Mouse (Mus musculus) bone marrow, adult 2 months (tissue): Measurements from ENCODE around the gene Acp6. TPM values are rescaled to one million over a fixed set of nuclear protein-coding genes. Genes with fewer than 3 reads are reported as not detected.

Experiments
- H3K27ac ChIP-seq: fragments of 200-500 bp; 2 replicates; pipeline ENCODE4 v1.5.1; 2012; ENCODE audit warnings: low read depth, mild to moderate bottlenecking, control low read depth, inconsistent platforms, low read length; ENCODE audit not compliant: control insufficient read depth, poor library complexity, insufficient read depth
- H3K4me1 ChIP-seq: fragments of 200-500 bp; 2 replicates; pipeline ENCODE4 v1.6.1; 2011; ENCODE audit warnings: low read length; ENCODE audit not compliant: control insufficient read depth, insufficient read depth
- H3K4me3 ChIP-seq: fragments of 200-500 bp; replicated peaks from 2 replicates; pipeline ENCODE3; 2011; ENCODE audit warnings: mild to moderate bottlenecking, low read depth, low read length, control low read depth; ENCODE audit not compliant: control insufficient read depth
- CTCF ChIP-seq: fragments of 200-500 bp; IDR thresholded peaks from 2 replicates; pipeline ENCODE4 v1.5.1; 2011; ENCODE audit warnings: low read length, control low read depth; ENCODE audit not compliant: control insufficient read depth, insufficient read depth
- POLR2A ChIP-seq: fragments of 200-500 bp; IDR thresholded peaks from 2 replicates; pipeline ENCODE4 v1.6.1; 2011; ENCODE audit warnings: low read depth, mild to moderate bottlenecking, control low read depth, low read length, borderline replicate concordance; ENCODE audit not compliant: control insufficient read depth
- WGBS: fragments of 180-500 bp; shearing (Covaris S2); methylation state at CpG from one replicate; pipeline ENCODE4 v1.1.7; 2018; 5-methylcytosine and 5-hydroxymethylcytosine counted together
- polyA plus RNA-seq: library from polyadenylated mRNA; stranded (reverse); fragments of >200 nt; gene quantifications from 2 replicates; pipeline ENCODE4 v1.2.4, GENCODE M21; 2011; ENCODE audit warnings: low replicate concordance; ENCODE audit not compliant: missing spikeins, insufficient read depth, insufficient read length

The Acp6 gene
- polyA plus RNA-seq, 1 experiment: 16.0 TPM

DNA sequence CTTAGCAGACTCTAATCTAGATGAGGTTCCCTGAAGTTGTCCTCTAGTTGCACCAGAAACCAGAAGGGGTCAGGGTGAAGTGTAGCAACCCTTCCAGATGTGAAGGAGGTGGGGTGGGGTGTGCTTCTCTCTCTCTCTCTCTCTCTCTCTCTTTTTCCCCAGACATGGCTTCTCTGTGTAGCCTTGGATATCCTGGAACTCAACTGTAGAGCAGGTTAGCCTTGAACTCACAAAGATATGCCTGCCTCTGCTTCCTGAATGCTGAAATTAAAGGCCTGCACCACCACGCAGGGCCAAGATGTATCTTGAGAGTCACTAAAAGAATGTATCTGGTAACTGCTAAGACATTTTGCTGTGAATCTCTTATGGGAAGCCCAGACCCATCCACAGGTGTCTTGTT, 1.3 kb upstream of the Acp6 start:
- Histone ChIP-seq H3K4me3 (no peak overlapping the region), H3K4me1 (no peaks in the 10 kb centered on the region), H3K27ac (no peak overlapping the region)
- no peak for TF ChIP-seq CTCF
- no peak for TF ChIP-seq POLR2A
- 86% methylated on average over 1 of the region's 1 CpGs for WGBS

DNA sequence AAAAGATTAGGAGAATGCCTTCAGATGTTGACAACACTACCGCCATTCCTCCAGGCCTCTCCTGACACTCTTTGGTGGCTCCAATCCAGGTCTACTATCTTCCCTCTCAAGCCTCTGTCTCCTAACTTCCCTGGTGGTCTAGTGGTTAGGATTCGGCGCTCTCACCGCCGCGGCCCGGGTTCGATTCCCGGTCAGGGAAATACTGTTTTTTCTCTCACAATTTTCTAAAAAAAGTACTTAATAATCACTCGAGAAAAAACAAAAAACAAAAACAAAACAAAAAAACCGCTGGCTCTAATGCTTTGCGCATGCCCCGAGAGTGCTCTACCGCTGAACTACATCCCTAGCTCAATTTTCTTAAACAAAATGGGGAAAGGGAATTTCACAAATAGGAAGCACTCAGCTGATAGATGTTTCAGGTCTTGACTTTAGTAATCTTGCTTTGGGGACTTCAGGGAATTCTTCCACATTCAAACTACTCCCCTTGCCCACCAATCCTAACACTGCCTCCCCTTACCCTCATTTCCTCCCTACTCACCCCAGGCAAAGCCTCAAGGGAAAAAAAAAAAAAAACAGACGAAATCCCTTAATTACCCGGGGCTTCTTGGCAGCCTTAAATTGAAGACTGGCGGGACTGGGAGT, 498 bp upstream of the Acp6 start:
- Histone ChIP-seq H3K4me1 (no peaks in the 10 kb centered on the region), H3K27ac (no peak overlapping the region), H3K4me3 (peak overlapping the region; percentile 73)
- TF ChIP-seq CTCF (no peak), POLR2A (no peak)
- 2% methylated on average over 17 of the region's 17 CpGs for WGBS

DNA sequence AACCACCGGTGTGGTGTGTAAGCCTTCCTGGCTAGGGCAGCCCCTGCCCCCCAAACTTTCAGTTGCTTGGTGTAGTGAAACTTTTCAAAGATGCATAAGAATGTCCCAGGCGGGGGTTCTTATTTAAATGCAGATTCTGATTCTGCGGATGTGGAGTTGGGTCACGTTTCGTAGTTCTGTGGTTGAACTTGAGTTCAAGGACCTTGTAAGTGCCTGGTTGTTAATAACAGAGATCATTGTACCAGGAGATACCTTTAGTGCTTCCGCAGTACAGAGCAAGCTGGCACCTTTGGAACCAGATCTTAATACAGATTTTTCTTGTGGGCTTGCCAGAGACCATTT, 903 bp downstream of the Acp6 start:
- Histone ChIP-seq H3K27ac (no peak overlapping the region; the same call in 1 of the 2 replicates), H3K4me3 (peak overlapping the region; percentile 73), H3K4me1 (no peaks in the 10 kb centered on the region)
- 6% methylated on average over 6 of the region's 6 CpGs for WGBS
- TF ChIP-seq CTCF: no peak
- TF ChIP-seq POLR2A: no peak

DNA sequence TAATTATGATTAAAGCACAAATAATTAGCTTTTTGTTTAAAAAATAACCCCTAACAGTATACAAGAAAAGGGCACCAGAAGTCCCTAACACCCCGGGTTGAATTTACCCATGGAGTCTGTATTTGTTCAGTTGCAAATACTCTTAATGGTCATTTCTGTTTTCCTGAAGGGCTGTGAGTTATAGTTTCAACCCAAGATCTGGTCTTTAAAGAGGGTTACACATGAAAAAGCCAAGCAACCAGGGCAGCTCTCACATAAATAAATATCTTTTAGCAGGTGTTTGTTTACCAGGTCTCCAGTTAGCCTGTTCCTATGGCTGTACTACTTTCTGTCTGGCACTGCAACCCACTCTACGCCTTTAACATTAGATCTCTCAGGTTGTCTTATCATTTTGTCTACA, 1.4 kb downstream of the Acp6 start:
- TF ChIP-seq CTCF (no peak), POLR2A (no peak)
- WGBS: 59% methylated on average over 2 of the region's 2 CpGs
- Histone ChIP-seq H3K4me3 (no peak overlapping the region), H3K4me1 (no peaks in the 10 kb centered on the region), H3K27ac (no peak overlapping the region)

DNA sequence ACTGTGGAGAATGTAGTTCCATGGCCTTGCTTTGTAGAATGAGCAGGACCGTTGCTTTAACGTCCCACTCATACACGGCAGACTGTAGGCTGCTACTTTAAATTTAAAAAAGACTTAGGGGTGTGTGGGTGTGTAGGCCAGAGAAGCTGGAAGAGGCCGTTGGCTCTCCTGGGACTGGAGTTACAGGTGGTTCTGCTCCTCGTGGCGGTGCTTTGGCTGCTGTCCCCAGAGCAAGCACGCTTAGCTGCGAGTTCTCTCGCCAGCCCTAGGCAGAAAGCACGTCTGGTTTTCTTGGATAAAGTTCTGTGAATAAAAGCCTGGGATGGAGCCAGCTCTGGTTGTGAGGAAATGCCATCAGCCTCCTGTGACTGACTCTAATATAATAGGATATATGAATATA, 2.3 kb downstream of the Acp6 start:
- H3K4me3 ChIP-seq: no peak overlapping the region
- no peak overlapping the region for H3K27ac ChIP-seq
- H3K4me1 ChIP-seq: no peaks in the 10 kb centered on the region
- WGBS: 56% methylated on average over 10 of the region's 10 CpGs
- TF ChIP-seq POLR2A (no peak), CTCF (no peak)

GRCm38 (mm10) chr3:97161773-97162172, 3.2 kb downstream of the Acp6 start:
- 55% methylated on average over 4 of the region's 4 CpGs for WGBS
- Histone ChIP-seq H3K4me1 (no peaks in the 10 kb centered on the region), H3K4me3 (no peak overlapping the region), H3K27ac (no peak overlapping the region)
- TF ChIP-seq CTCF (no peak), POLR2A (no peak)

GRCm38 (mm10) chr3:97164477-97164876, 5.9 kb downstream of the Acp6 start:
- WGBS: 55% methylated on average over 4 of the region's 4 CpGs
- no peak overlapping the region for H3K27ac ChIP-seq
- H3K4me1 ChIP-seq: no peaks in the 10 kb centered on the region
- no peak for TF ChIP-seq POLR2A
- no peak for TF ChIP-seq CTCF
- H3K4me3 ChIP-seq: no peak overlapping the region

DNA sequence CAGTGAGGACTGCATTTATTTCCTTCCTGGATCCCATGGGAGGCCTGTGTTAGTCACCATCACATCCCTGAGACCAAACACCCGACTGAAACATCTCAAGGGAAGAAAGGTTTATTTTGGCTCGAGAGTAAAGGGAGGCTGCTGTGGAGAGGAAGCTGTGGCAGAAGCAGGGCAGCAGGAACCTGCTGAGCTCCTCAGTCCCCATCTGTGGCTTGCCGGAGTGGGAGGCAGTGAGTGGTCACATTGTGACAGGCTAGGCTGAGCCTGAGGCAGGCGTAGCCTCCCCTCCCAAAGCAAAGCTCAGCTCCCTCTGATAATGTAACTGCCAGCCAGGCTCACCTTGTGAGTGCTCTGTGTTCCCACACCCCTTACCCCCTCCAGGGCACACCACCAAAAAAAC, 8.5 kb downstream of the Acp6 start:
- TF ChIP-seq CTCF: no peak
- no peak for TF ChIP-seq POLR2A
- no peak overlapping the region for H3K4me3 ChIP-seq
- WGBS: 42% methylated on average over 4 of the region's 4 CpGs

DNA sequence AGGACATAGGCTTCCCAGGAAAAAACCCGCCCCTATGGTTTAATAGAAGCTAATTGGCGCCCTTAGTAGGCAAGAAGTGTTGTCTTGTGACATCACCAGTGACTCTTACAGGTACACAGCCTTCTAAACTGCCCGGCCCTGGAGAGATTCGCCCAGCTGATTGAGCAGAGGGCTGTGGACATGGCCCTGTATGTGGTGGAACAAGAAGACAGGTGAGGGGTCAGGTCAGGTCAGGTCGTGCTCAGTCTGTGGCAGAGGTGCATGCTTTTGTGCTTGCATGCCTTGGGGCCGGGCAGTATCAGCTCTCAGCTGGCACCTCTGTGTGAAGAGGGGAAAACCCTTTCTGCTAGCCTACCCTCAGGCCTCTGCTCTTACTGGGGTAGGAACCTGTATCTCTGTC, 13.0 kb downstream of the Acp6 start:
- H3K27ac ChIP-seq: no peak overlapping the region
- TF ChIP-seq POLR2A (no peak), CTCF (no peak)
- H3K4me1 ChIP-seq: no peaks in the 10 kb centered on the region
- no peak overlapping the region for H3K4me3 ChIP-seq
- 85% methylated on average over 6 of the region's 6 CpGs for WGBS

More for the DNA sequence above, 8.5 kb downstream of the Acp6 start:
- no peak overlapping the region for H3K27ac ChIP-seq
- no peaks in the 10 kb centered on the region for H3K4me1 ChIP-seq

- no peak overlapping the region for H3K27ac ChIP-seq
- no peak overlapping the region for H3K4me3 ChIP-seq
- 81% methylated on average over 9 of the region's 9 CpGs for WGBS
- H3K4me1 ChIP-seq: no peaks in the 10 kb centered on the region
- TF ChIP-seq CTCF (no peak), POLR2A (no peak)
These were observed 13.7 kb downstream of the Acp6 start for GRCm38 (mm10) chr3:97172231-97172630.
